Mouse (Mus musculus): ENCODE data around the gene Il4ra.

Gene Il4ra

DNA sequence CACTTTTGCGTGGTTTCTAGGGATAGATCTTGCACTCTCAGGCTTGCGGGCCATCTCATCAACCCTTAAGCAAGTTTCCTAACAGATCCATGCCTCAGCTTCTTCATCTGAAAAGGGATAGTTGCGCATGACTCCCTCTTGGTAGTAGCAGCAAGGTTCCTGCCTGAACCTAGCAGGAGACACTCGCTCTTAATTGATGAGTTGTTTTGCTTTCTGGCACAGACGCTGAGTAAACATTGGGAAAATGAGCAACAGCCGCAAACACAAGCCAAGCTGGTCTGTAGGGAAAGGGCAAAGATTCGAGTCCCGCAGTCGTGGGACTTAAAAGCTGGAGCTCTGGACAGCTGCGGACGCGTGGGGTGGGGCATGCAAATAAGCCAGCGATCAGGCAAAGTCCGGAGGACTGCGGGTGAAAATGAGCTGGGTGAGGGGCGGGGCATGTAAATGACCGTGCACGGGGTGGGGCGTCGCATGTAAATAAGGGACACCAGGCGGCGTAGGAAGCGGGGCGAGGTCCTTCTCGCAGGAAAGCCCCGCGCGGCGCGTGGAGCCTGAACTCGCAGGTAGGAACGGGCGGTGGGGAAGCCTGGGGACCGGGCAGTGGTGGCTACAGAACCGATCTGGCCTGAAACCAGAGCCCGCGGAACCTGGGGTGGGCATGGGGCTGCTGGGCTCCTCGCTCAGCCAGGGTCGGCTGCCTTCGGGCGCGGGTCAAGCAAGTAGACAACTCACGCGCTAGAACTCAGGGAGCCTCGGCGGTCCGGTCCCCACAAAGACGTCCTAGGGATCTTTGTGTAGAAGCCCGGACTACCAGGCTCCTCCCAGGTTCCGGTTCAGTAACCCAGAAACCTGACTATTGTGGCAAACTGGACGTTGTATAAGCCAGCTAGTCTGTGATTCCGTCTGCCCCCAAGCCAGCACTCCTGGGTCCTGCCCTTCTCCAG is at the start of gene Il4ra:
TSS of gene Il4ra (plus strand) at position 355 of the 944 bp plus-strand sequence.
- peak; percentile 94 for DNase-seq

DNA sequence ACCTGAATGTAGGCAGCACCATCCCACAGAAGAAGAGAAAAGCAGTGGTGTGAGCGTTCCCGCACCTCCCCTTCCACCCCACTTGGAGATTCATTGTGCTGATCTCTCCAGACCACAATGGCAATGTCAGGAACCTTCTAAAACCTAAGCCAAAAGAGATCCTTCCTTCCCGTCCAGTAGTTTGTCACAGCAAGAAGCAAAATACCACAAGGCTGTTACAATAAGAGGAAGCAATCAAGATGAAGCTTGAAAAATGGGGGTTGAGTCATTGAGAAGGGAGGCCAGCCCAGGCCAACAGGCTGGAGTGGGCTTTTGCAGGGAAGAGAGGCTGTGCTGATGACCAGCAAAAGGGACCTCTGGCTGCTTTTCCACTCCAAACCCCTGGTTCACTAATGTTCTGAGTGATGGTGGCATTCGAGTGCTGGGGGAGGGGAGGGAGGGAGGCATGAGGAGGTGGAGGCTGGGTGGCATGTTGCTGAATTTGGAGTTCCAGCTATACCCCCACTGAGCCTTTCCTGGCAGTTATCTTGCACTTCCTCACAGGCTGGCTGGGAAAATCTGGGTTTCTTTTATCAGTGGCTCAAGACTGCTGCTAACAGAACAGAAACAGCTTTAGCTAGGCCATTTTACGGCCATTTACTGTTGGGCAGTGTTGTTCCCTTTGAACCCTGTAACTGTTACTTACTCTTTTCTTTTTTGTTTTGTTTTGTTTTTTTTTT is 48.4 kb upstream of the Il4ra start:
- DNase-seq, result no peak

DNA sequence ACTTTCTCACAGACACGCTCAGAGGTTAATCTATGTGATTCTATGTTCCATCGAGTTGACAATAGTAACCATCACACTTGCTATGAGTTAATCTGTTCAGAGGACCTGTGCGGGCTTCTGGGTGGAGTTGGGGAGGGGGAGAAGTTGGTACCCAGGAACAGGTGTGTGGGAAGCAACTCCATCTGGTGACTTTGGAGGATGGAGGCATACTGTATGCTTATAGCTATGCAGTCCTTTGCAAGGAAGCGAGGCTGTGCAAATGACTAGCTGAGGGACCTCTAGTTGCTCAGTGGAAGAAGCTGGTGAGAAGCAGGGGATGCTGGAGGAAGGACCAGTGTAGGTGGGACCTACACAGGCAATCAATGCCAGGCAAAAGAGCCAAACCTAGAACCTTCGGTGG is 47.3 kb upstream of the Il4ra start:
- no peak for DNase-seq

DNA sequence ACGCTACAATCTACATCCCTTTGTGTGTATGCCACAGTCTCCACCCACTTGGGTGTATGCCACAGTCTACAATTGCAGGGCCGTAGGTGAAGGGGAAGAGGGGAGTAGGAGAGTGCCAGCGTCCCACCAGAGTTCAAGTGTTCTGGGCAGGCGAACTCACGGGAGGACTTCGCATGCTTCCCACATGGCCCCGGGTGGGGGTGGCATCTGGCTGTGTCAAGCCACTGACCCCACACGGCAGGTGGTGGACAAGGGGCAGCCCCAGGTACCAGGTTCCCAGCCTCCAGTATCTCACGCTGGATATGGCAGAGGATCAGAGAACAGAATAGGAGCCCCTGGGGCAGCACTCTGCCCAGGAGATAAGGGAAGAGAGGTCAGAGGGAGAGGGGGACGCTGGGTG is 46.4 kb upstream of the Il4ra start:
- DNase-seq, result no peak

DNA sequence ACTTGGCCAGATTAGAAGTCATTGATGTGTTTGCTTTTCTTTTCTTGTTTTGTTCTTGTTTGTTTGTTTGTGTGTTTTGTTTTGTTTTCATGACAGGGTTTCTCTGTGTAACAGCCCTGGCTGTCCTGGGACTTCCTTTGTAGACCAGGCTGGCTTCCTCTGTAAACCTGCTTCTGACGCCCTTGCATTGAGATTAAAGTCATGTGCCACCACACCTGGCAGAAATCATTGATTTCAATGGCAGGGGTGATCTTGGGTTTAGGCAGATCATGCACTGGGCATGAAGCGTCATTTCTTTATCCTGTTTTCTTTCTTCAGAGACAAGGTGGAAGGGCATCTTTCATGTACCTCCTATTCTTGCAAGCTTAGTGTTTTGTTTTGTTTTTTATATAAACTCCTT is 44.6 kb upstream of the Il4ra start:
- no peak for DNase-seq

DNA sequence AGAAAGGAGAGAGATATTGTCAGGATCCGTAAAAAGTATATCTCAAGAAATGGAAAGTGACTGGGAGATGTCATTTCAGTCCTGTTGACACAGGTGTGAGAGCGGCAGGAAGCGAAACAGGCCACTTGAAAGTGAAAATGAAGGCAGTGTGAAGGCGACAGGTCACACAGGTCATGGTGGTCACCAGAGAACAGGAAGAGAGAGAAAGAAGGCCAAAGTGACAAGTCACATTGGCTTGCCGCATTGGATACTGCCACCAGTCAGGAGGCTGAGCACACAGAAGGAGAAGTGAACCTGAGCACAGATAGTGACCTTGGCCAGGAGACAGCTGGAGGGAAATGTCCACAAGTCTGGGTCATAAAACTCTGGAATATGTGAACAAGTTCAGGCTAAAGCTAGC is 40.5 kb upstream of the Il4ra start:
- DNase-seq, result no peak

DNA sequence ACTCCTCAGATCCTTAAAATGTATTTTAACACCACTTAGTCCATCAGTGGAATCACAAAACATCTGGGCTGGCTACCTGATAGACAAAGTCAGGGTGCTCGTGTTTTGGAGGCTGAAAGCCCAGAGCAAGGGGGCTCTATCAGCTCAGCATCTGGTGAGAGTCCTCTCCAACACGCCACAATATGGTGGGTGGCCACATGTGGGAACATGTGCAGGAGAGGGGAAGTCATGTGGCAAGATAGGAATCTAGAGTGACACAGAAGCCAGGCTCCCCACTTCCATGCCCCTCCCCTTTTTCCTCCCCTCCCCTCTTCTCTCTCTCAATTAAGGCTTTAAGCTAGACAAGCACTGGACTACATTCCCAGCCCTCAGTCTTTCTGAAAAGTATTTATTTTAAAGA is 40.1 kb upstream of the Il4ra start:
- no peak for DNase-seq

DNA sequence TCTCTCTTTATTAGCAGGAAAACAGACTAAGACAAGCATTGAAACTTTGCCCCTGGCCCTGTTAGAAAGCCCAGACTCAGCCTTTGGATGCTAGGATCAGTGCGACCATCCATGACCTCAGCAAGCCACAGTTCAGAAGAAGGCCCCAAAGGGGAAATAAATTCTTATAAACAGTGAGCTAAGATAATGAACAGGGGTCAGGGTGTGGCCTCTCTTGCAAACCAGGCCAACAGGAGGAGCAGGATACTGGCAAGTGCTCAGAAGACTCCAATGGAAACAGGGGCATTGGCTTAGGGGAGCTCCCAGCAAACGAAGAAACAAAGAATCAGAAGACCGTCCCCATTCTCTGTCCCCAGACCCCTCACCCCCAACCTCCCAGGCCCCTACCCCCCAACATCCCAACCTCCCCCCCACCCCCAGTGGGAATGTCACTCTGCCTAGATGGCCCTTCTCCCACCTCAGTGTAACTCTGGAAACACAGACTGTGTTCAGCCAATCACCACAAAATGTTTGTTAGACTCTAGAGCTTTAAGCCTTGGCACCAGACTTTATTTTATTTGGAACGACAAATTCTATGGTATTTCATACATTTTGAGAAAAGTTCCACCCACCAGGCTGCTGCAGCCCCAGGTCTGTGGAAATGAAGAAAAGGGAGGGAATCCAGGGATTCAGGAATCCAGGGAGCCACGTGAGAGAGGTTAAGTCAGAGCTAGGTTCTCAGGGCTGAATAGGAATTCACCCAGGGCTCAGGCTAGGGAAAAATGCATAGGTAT is 36.7 kb upstream of the Il4ra start:
- no peak for DNase-seq

DNA sequence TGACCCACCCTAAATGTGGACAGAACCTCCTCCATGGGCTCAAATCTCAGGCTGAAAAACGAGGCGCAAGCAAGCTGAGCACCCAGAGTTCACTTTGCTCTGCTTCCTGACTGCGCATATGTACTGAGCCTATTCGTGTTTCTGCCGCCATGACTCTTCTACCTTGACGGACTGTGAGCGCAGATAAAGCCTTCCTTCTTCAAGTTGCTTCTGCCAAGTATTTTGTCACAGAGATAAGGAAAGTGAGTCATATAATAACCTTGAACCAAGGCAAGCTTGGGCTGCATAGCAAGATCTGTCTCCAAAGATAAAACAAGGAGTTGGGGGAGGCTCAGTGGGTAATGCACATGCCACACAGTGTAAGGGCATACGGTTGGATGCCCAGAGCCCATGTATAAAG is 35.2 kb upstream of the Il4ra start:
- no peak for DNase-seq

DNA sequence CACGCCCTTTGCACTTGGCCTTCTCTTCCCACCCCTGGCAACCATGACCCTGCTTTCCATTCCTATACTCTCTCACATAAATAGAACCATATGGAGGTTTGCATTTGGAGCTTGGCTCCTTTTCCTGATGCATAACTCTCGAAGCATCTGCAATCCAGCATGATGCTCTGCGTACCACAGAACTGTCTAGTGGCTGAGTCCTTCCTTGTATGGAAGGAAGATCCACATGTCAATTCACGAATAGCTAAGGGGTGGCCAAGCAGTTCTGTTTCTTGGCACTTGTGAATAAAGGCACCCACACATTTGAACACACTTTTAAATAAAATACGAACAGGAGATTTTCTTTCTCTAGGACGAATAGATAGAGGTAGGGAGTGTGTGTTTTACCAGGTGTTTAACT is 34.5 kb upstream of the Il4ra start:
- DNase-seq, result no peak

DNA sequence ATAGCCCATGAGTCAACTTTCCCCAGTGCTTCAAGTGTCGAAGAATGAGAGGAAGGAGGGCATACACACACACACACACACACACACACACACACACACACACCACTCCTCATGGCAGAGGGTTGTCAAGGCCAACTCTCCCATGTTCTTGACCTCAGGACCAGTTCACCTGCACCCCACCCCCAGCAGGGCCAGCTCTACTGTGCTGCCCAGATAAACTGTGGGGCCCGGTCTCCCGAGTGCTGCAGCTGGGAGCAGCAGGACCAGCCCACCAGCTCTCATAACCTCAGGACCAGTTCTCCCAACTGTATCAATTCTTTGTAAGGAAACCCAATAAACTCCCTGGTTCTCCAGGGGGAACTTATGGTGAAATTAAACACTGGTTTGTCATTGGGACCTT is 32.2 kb upstream of the Il4ra start:
- no peak for DNase-seq

DNA sequence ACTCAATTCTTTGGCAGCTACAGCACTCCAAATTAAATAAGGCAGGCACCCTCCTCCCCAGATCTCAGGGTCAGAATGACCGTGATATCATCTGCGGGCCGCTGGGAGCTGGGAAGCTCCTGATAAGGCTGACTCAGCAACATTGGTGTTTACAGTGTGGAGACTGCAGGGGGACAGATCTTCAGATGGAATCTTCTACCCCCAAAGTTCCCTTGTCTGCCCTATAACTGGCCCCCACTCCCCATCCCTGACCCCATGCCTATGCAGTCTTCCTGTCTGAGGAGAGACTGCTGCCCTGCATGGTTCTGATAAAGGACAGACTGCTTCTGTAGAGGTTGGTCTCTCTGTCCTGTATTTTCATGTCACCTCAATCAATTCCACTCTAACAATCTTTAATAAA is 28.9 kb upstream of the Il4ra start:
- no peak for DNase-seq

DNA sequence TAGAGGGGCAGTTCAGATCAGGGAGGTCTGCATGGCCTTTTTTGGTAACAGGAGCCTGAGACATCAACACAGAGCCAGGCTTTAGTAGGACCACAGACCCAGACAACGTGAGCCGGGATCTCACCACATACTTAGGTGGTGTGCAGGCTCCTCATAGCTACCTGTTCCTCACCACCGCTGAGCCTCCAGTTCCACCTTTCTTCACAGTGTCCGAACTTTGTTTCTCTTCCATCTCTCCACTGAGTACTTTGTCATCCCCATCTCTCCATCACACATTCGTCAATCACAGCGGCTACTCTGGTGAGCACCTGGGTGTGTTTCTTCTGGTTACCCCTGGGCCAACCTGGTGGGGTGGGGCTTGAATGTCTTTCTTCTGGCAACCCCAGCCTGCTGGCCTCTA is 24.7 kb upstream of the Il4ra start:
- DNase-seq, result no peak

DNA sequence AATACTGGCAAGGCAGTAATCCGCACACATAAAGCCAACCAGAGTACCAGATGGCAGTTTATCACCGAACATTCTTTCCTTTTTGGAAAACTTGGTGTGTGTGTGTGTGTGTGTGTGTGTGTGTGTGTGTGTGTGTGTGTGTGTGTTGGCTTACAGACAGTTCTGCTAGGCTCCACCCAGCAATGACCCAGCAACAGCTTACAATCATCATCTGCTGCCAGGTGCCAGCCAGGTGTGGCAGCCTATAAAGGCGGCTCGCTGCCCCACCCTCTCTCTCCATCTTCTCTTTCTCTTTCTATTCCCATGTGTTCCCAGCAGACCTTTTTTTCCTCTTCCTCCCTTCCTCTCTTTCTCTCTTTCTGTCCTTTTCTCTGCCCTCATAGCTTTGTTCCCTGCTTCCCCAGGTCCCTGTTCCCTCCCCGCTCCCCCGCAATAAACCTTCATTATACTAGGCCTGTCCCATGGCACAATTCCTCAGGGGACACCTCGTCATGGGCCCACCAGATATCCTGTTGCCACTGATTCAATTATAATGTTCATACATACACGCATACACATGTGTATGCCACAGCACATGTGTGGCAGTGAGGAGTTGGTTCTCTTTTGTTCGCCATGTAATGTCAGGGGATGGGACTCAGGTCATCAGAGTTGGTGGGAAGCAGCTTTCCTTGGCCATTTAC is 23.9 kb upstream of the Il4ra start:
- no peak for DNase-seq

DNA sequence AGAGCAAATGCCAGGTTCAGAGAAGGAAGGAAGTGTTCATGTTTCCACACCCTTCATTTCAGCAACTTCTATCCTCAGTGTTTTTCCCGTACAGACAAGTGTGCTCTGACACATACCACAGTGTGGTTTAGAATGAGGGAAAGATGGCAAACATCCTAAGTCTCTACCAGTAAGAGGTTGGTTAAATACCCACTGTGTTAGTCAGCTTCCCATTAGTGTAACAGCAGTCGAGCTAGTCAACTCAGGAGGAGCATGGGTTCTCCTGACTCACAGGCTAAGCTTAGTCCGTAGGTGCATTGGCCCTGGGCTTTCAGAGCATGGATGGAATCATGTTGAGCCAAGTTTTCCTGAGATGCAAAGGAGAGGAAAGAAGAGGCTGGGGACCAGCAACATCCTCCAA is 12.6 kb upstream of the Il4ra start:
- no peak for DNase-seq

DNA sequence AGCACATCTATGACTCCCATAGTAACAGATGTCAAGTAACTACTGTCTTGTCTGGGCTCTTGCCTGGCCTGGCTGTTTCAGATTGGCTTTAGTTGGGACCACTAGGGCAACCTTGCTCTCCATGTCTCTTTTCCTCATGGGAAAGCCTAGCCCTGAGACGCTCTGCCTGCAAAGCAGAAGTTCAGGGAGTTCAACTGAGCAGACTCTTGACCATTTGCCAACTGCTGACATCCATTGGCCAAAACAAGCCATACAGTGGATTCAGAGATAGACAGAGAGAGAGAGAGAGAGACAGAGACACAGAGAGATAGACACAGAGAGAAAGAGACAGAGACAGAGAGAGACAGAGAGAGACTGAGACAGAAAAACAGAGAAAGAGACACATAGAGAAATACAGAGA is 10.9 kb upstream of the Il4ra start:
- no peak for DNase-seq

DNA sequence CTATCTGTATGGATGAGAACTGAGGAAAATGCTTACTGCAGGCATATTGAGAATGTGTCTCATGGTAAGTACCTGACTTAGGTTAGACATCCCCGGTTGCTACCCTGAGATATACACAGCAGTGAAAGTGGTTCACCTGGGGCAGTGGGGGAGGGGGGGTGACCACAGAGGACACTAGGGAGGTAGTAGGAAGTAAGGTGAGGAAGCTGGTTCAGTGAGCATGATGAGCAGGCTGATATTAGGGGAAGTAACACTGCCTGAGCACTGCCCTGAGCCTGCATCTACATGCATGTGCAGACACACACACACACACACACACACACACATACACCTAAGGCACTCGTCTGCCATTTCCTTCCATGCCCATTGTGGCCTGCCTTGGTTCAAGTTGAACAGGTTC is 10.1 kb upstream of the Il4ra start:
- DNase-seq, result no peak

DNA sequence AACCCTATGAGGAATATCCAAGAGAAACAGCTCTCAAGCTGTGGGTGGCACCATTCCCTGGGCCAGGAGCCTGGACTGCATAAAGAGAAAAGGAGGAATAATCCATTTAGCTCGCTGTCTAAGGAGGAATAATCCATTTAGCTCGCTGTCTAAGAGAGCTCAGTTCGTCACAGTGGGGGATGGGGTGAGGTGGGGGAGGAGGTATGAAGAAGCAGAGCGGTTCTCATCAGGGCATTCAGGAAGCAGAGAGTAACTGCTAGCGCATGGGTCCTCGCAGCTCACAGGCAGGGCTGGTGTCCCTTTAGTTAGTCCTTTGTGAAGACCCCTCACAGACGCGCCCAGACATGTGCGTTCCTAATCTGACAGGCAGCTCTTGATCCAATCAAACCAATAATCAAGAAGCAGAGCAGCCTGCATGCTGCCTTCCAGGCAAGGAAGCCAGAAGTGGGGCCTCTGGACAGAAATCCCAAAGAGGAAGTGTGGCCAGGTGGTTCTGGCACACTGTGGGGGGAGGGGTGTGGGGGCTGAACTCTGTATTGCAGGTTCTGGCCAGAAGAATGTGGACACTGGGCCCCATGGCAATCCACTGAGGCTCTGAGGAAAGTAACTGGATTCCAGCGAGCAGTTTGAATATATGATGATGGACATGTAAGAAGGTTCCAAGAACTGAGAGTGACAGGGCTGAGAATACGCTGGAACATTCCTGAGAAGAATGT is 9.4 kb upstream of the Il4ra start:
- DNase-seq, result peak; percentile 40

DNA sequence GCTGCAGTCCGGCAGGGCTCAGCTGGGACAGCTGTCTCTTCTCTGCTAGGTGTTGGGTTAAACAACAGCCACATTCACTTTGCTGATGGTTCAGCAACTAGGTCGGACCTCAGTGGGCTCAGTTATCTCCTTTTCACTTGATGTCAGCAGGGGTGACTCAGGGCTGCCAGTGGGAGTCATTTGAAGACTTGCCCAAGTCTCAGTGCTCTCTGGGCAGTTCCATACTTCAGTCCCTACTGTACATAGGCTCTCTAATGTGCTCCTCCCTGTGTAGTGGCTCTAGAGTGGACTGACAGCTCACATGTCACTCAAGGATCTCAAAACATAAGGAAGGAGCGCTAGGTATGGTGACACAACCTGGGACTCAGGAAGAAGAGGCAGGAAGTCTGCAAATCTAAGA is 8.4 kb upstream of the Il4ra start:
- DNase-seq, result no peak

DNA sequence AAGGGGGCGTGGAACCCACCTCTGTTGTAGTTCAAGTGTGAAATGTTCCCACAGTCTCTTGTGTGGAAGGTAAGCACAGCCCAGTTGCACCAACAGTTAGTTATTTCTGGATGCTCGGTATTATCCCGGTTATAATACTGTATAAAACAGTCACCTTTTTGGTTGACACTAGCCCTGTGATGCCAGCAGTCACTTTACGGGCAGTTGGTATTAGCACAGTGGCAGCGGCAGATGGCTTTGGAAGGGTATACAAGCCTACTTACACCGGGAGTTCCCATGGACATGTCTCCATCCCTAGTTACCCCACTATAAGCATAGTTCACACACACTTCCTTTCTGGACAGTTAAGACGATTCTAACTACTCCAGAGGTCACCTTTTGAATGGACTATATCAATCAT is 6.6 kb upstream of the Il4ra start:
- no peak for DNase-seq

DNA sequence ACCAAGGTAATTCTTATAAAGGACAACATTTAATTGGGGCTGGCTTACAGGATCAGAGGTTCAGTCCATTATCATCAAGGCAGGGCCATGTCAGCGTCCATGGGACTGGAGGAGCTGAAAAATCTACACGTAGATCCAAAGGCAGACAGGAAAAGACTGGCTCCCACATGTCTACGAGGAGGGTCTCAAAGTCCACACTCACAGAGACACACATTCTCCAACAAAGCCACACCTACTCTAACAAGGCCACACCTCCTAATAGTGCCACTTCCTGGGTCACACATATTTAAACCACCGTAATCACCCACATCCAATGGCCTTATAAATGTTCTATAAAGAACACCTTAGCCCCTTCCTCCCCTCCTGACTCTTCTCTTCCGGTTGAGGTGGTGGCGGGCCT is 5.2 kb upstream of the Il4ra start:
- no peak for DNase-seq

DNA sequence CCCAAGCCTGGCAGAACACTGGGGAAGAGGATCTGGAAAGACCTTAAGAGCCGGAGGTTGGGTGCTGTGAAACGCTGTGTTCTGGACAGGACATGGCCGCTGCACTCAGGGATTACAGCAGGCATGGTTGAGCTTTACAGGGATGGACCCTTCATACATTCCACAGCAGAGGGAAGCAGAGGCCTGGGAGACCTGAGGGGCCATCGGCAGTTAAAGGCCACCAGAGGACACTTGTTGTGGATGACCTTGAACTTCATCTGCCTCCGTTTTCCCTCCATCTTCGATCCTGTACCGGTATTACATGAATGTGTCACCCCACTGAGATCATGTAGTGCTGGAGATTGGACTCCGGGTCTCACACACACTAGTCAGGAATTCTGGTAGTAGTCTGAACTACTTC is 2.0 kb upstream of the Il4ra start:
- DNase-seq, result no peak
